Mouse (Mus musculus): ENCODE data around the gene Srsf1. TPM values are rescaled to one million over a fixed set of nuclear protein-coding genes. Genes with fewer than 3 reads are reported as not detected.
A peak's percentile ranks its signal among the peaks of the same experiment; 100 is the strongest.

Gene Srsf1
- polyA plus RNA-seq, 1 experiment from 2014 or later, result 88.1 TPM

DNA sequence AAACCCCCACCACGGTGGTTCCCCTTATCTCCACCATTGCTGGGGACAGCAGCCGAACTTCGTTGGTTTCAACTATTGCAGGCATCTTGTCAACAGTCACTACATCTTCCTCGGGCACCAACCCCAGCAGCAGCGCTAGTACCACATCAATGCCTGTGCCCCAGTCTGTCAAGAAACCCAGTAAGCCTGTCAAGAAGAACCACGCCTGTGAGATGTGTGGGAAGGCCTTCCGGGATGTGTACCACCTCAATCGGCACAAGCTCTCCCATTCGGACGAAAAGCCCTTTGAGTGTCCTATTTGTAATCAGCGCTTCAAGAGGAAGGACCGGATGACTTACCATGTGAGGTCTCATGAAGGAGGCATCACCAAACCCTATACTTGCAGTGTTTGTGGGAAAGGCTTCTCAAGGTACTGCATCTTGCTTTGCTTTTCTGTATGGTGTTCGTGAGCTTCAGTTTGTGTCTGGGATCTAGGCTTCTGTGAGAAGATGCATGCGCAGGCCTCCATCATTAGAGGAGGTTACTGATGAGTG lies 26.2 kb downstream of the Srsf1 start:
- Histone ChIP-seq H3K27me3 (replicated peaks; ENCODE audit: insufficient read depth, low read length) (no peaks in the 10 kb centered on the region), H3K9me3 (ENCODE audit: low read length) (no peaks in the 10 kb centered on the region), H3K4me1 (ENCODE audit: insufficient read depth, low read depth, low read length) (peaks cover 11% of the 10 kb centered on the region; the same call in 1 of the 2 replicates), H3K9ac (replicated peaks; ENCODE audit: low read depth) (no peak overlapping the region), H3K36me3 (ENCODE audit: insufficient read depth, low read length) (peaks cover 11% of the 10 kb centered on the region), H3K27ac (ENCODE audit: low read length) (no peak overlapping the region), H3K4me2 (replicated peaks; ENCODE audit: low read depth, low read length) (no peak overlapping the region), H3K4me3 (ENCODE audit: low read depth, low read length) (no peak overlapping the region)
- DNase-seq (ENCODE audit: low spot score) (no peak), ATAC-seq (no peak)
- no peak for TF ChIP-seq CTCF (IDR thresholded peaks at IDR 0.05)
- TF ChIP-seq EP300 (IDR thresholded peaks at IDR 0.05), result no peak
- 72% methylated on average over 14 of the region's 14 CpGs for WGBS

DNA sequence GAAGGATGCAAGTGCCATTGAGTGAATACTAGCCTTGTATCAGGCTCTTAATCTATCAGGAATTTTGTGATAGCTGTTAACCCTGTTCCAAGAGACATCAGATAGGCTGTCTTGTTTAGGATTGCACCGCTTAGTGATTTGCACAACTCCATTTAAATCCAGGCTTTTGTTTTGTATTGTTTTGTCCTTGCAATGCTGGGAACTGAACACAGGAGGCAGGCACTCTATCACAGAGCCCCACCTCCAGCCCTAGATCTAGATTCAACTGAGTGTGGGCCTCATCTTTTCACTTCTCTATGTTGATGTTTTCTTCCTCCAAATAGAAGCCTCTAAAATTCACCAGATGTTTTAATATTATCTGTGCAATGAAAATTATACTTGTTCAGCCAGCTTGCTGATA lies 28.5 kb downstream of the Srsf1 start:
- Histone ChIP-seq H3K9ac (replicated peaks; ENCODE audit: low read depth) (no peak overlapping the region), H3K36me3 (ENCODE audit: insufficient read depth, low read length) (peaks cover 19% of the 10 kb centered on the region), H3K27ac (ENCODE audit: low read length) (no peak overlapping the region), H3K27me3 (replicated peaks; ENCODE audit: insufficient read depth, low read length) (no peaks in the 10 kb centered on the region), H3K9me3 (ENCODE audit: low read length) (no peaks in the 10 kb centered on the region), H3K4me3 (ENCODE audit: low read depth, low read length) (no peak overlapping the region), H3K4me2 (replicated peaks; ENCODE audit: low read depth, low read length) (no peak overlapping the region), H3K4me1 (ENCODE audit: insufficient read depth, low read depth, low read length) (peaks cover 8% of the 10 kb centered on the region; the same call in 1 of the 2 replicates)
- ATAC-seq (no peak), DNase-seq (ENCODE audit: low spot score) (peak; percentile 36)
- WGBS, result 79% methylated on average over 1 of the region's 1 CpGs
- TF ChIP-seq EP300 (IDR thresholded peaks at IDR 0.05) (no peak), CTCF (IDR thresholded peaks at IDR 0.05) (peak; percentile 32)

DNA sequence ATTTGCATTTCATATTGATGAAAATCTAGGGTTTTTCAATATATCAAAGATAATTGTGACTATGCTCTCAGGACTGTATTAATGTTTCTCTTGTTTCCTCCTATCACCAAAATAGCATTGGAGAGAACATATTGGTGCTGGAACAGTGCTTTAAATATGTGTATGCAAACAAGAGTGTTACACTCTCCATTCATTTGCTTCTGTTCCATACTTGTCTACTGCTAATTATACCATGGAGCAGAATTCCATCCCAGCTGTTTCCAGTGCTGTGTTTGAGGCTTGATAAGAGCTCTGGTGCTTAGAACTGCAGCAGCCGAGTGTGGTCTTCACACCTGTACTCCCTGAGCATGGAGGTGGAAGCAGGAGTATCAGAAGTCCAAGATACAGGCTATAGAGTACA lies 29.2 kb downstream of the Srsf1 start:
- peaks cover 25% of the 10 kb centered on the region for H3K36me3 ChIP-seq (ENCODE audit: insufficient read depth, low read length)
- ATAC-seq (no peak), DNase-seq (ENCODE audit: low spot score) (no peak)
- H3K27me3 ChIP-seq (replicated peaks; ENCODE audit: insufficient read depth, low read length), result no peaks in the 10 kb centered on the region
- 45% methylated on average over 1 of the region's 1 CpGs for WGBS
- H3K9ac ChIP-seq (replicated peaks; ENCODE audit: low read depth), result no peak overlapping the region
- no peaks in the 10 kb centered on the region for H3K9me3 ChIP-seq (ENCODE audit: low read length)
- TF ChIP-seq EP300 (IDR thresholded peaks at IDR 0.05) (no peak), CTCF (IDR thresholded peaks at IDR 0.05) (no peak)
- H3K4me2 ChIP-seq (replicated peaks; ENCODE audit: low read depth, low read length), result no peak overlapping the region
- H3K4me1 ChIP-seq (ENCODE audit: insufficient read depth, low read depth, low read length), result peaks cover 2% of the 10 kb centered on the region; the same call in 1 of the 2 replicates
- no peak overlapping the region for H3K27ac ChIP-seq (ENCODE audit: low read length)
- H3K4me3 ChIP-seq (ENCODE audit: low read depth, low read length), result no peak overlapping the region

DNA sequence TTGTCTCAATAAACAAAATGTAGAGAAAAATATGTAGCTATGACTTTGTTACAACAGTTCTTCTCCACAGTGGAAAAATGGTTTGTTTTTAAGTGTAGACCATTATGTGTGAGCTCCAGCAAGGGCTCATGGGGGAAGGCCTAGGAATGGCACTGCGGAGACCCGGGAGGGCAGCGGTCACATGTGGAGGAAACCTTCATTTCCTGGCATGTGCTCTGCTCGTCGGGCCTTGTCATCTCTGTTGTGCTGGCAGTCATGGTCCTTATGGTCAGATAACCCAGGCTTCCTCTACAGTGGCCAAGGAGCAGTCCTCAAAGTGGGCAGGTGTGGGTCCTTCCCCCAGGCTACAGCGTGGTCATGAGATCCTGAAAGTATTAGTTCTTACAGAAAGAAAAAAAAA lies 36.5 kb downstream of the Srsf1 start:
- H3K27me3 ChIP-seq (replicated peaks; ENCODE audit: insufficient read depth, low read length), result no peaks in the 10 kb centered on the region
- H3K9me3 ChIP-seq (ENCODE audit: low read length), result no peaks in the 10 kb centered on the region
- no peak overlapping the region for H3K4me2 ChIP-seq (replicated peaks; ENCODE audit: low read depth, low read length)
- WGBS, result 50% methylated on average over 6 of the region's 6 CpGs
- no peak overlapping the region for H3K9ac ChIP-seq (replicated peaks; ENCODE audit: low read depth)
- no peak overlapping the region for H3K27ac ChIP-seq (ENCODE audit: low read length)
- H3K4me1 ChIP-seq (ENCODE audit: insufficient read depth, low read depth, low read length), result peaks cover 3% of the 10 kb centered on the region; the same call in 1 of the 2 replicates
- TF ChIP-seq CTCF (IDR thresholded peaks at IDR 0.05), result no peak
- no peak for TF ChIP-seq EP300 (IDR thresholded peaks at IDR 0.05)
- ATAC-seq (no peak), DNase-seq (ENCODE audit: low spot score) (no peak)
- H3K36me3 ChIP-seq (ENCODE audit: insufficient read depth, low read length), result peaks cover 17% of the 10 kb centered on the region
- H3K4me3 ChIP-seq (ENCODE audit: low read depth, low read length), result no peak overlapping the region

DNA sequence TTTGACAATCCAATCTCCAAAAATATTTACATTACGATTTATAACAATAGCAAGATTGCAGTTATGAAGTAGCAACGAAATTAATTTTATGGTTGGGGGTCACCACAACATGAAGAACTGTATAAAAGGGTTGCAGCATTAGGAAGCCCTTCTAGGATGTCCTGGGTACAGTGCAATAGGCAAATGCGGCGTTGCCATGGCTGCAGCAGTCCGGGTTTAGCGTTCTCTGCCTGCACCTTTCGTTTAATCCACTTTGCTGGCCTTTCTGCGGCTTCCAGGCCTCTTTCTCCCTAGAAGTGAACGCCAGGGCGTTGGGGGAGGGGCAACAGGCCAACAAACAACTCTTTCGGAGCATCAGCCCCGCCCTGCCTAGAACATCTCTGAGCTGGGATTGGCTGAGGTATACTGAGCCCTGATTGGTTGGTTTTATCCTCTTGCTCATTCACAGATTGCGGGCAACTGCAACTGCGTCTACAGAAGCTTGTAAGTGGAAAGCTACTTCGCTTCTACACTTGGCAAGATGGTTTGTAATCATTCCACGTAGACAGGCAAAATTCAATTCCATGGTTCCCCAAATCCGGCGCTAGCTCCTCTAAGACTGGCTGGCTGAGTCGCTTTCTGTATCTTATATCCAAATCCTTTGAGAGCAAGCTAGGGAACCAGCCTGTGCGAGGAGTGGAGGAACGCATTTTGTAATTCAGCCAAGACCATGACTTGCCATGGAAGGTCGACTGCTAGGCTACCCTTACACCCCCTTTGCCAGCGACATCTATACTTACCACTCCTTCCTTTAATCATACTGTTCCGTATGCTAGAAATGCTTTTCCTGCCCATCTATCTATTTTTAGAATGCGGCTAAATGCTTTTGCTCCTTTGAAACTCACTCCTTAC lies 39.8 kb downstream of the Srsf1 start:
- peak; percentile 97 for ATAC-seq
- DNase-seq (ENCODE audit: low spot score), result peak; percentile 96
- Histone ChIP-seq H3K4me3 (ENCODE audit: low read depth, low read length) (peak overlapping the region; percentile 14; the same call in 1 of the 2 replicates), H3K4me1 (ENCODE audit: insufficient read depth, low read depth, low read length) (peaks cover 3% of the 10 kb centered on the region; the same call in 1 of the 2 replicates), H3K9me3 (ENCODE audit: low read length) (no peaks in the 10 kb centered on the region), H3K27ac (ENCODE audit: low read length) (no peak overlapping the region), H3K27me3 (replicated peaks; ENCODE audit: insufficient read depth, low read length) (no peaks in the 10 kb centered on the region), H3K4me2 (replicated peaks; ENCODE audit: low read depth, low read length) (peak overlapping the region; percentile 54), H3K9ac (replicated peaks; ENCODE audit: low read depth) (no peak overlapping the region), H3K36me3 (ENCODE audit: insufficient read depth, low read length) (no peaks in the 10 kb centered on the region)
- 7% methylated on average over 25 of the region's 25 CpGs for WGBS
- TF ChIP-seq EP300 (IDR thresholded peaks at IDR 0.05) (no peak), CTCF (IDR thresholded peaks at IDR 0.05) (no peak)

DNA sequence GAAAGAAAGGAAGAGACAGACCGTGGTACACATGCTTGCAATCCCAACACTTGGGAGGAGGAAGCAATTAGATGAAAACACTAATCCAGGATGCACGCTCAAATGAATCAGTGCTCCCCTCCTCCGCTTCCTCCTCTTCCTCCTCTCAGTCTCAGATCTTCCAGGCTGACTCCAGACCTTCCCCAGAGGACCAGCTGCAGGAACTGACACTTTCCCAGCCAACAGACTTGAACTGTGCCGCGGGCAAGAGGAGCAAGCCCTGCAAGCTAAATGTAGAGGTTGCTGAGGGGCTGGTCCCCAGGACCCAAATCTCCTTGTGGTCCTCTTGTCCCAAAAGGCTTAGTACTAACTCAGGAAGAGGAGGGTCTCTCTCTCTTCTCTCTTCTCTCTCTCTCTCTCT lies 42.0 kb downstream of the Srsf1 start:
- Histone ChIP-seq H3K4me3 (ENCODE audit: low read depth, low read length) (no peak overlapping the region), H3K36me3 (ENCODE audit: insufficient read depth, low read length) (no peaks in the 10 kb centered on the region), H3K27ac (ENCODE audit: low read length) (no peak overlapping the region), H3K4me2 (replicated peaks; ENCODE audit: low read depth, low read length) (no peak overlapping the region), H3K9ac (replicated peaks; ENCODE audit: low read depth) (no peak overlapping the region), H3K4me1 (ENCODE audit: insufficient read depth, low read depth, low read length) (peaks cover 3% of the 10 kb centered on the region; the same call in 1 of the 2 replicates), H3K9me3 (ENCODE audit: low read length) (no peaks in the 10 kb centered on the region), H3K27me3 (replicated peaks; ENCODE audit: insufficient read depth, low read length) (no peaks in the 10 kb centered on the region)
- ATAC-seq (no peak), DNase-seq (ENCODE audit: low spot score) (no peak)
- no peak for TF ChIP-seq EP300 (IDR thresholded peaks at IDR 0.05)
- TF ChIP-seq CTCF (IDR thresholded peaks at IDR 0.05), result no peak
- WGBS, result 44% methylated on average over 5 of the region's 5 CpGs
